Mouse (Mus musculus) neural tube, embryonic 12.5 days (tissue): ENCODE data around the gene Lrrc74a. TPM values are rescaled to one million over a fixed set of nuclear protein-coding genes. Genes with fewer than 3 reads are reported as not detected.

Experiments used
- ATAC-seq: fragments of 200-750 bp; cut with Nextera tagmentation; 2 replicates; pipeline ENCODE4 v1.8.0; 2017; ENCODE audit warnings: low read depth, mild to moderate bottlenecking, moderate TSS enrichment, moderate library complexity; ENCODE audit not compliant: low FRiP score
- H3K27ac ChIP-seq: fragments of 300-500 bp; sonication (generic); 2 replicates; pipeline ENCODE4 v1.5.1; 2016
- H3K27me3 ChIP-seq: fragments of 300-500 bp; sonication (generic); replicated peaks from 2 replicates; pipeline ENCODE4 v1.6.1; 2016; ENCODE audit warnings: mild to moderate bottlenecking
- H3K36me3 ChIP-seq: fragments of 300-500 bp; sonication (generic); 2 replicates; pipeline ENCODE4 v1.6.1; 2016; ENCODE audit warnings: mild to moderate bottlenecking
- H3K4me1 ChIP-seq: fragments of 300-500 bp; sonication (generic); 2 replicates; pipeline ENCODE4 v1.6.1; 2016
- H3K4me2 ChIP-seq: fragments of 300-500 bp; sonication (generic); replicated peaks from 2 replicates; pipeline ENCODE4 v1.6.1; 2016; ENCODE audit warnings: mild to moderate bottlenecking
- H3K4me3 ChIP-seq: fragments of 300-500 bp; sonication (generic); 2 replicates; pipeline ENCODE4 v1.5.1; 2016
- H3K9ac ChIP-seq: fragments of 300-500 bp; sonication (generic); 2 replicates; pipeline ENCODE4 v1.6.1; 2016; ENCODE audit warnings: mild to moderate bottlenecking
- H3K9me3 ChIP-seq: fragments of 300-500 bp; sonication (generic); 2 replicates; pipeline ENCODE4 v1.6.1; 2016; ENCODE audit warnings: mild to moderate bottlenecking
- WGBS: fragments of 180-500 bp; shearing (Covaris S2); methylation state at CpG from one replicate; pipeline ENCODE4 v1.1.7; 2016; 5-methylcytosine and 5-hydroxymethylcytosine counted together
- polyA plus RNA-seq: library from polyadenylated mRNA; unstranded; fragments of >200 nt; fragmentation: Nextera tagmentation; extraction: Ambion mirVana; gene quantifications from 2 replicates; pipeline ENCODE4 v1.2.1, GENCODE M21; 2016

The Lrrc74a gene
- polyA plus RNA-seq, 1 experiment from 2014 or later, result not detected

DNA sequence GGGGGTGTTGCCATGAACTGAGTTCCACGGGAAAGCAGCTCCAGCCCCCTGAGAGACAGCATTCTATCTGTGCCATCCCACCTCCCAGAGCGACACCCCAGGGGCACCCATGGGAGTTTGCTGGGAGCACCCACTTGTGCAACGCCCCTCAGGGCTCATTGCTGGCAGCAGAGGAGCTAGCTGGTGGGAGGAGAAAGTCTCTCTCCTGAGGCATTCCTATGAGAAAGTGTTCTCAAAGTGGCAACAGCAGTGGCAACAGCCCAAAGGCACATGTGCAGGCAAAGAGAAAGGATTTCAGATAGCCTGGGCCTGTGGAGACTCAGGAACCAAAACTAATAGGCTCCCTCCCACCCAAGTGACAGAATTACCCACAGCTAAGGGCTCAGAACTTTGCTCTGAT lies 78.6 kb downstream of the Lrrc74a start:
- Histone ChIP-seq H3K9ac (no peak overlapping the region), H3K27me3 (no peaks in the 10 kb centered on the region), H3K36me3 (no peaks in the 10 kb centered on the region), H3K4me2 (no peak overlapping the region), H3K4me1 (peaks cover 59% of the 10 kb centered on the region), H3K27ac (no peak overlapping the region), H3K9me3 (no peaks in the 10 kb centered on the region), H3K4me3 (no peak overlapping the region)
- 71% methylated on average over 3 of the region's 3 CpGs for WGBS
- no peak for ATAC-seq

Other genes with a start within 250 kb of the Lrrc74a start
- gene Vash1, start 55.7 kb upstream of the Lrrc74a start, polyA plus RNA-seq, result 39.1 and 42.5 TPM in 2 replicates
- gene Angel1, start 7.9 kb upstream of the Lrrc74a start, polyA plus RNA-seq, result 15.6 and 18.1 TPM in 2 replicates
- 57.2 and 61.9 TPM in 2 replicates for gene Irf2bpl, start 150.4 kb downstream of the Lrrc74a start, polyA plus RNA-seq
- 41.5 and 43.0 TPM in 2 replicates for gene Cipc, start 212.7 kb downstream of the Lrrc74a start, polyA plus RNA-seq